Mouse (Mus musculus): Measurements from ENCODE around the gene Bcas3.
A peak's percentile ranks its signal among the peaks of the same experiment; 100 is the strongest.

Gene Bcas3

GRCm38 (mm10) chr11:85760486-85761141, 407.6 kb downstream of the Bcas3 start:
- peak; percentile 65 for DNase-seq

DNA sequence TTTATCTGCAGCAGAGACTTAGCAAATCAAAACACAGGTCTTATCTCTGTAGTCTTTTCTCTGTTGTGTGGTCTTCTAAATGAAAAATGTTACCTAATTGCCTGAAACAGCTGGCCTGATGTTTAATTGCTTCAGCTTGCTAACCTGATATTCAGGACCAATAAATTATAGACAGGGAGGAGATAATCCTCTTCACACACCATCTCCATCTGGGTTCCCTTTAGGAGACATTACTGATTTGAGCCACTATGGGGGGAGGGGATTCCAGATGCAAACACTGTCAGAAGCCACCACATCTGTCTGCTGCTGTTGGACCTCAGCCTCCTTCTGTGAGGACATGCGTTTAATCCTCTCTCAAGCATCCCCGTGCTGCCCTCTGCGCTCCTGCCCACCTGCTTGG, 408.2 kb downstream of the Bcas3 start:
- no peak for DNase-seq

DNA sequence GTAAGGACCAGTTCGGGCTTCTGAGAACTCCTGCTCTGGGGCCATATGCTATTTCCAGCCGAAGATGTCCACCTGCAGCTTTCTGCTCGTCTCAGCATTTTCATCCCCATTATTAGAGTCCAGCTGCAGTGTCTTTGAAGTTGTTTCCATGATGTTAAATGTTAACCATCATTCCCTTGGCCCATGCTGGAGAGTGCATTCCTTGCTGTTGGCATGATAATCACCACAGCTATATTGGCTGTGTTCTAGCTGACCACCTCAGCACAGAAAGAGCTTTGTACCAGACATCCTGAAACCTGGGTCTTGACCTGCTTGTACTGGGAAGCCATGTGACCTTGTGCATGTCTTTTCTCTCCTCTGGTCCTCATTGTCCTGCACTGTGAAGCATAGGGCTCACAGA, 410.7 kb downstream of the Bcas3 start:
- DNase-seq: no peak

DNA sequence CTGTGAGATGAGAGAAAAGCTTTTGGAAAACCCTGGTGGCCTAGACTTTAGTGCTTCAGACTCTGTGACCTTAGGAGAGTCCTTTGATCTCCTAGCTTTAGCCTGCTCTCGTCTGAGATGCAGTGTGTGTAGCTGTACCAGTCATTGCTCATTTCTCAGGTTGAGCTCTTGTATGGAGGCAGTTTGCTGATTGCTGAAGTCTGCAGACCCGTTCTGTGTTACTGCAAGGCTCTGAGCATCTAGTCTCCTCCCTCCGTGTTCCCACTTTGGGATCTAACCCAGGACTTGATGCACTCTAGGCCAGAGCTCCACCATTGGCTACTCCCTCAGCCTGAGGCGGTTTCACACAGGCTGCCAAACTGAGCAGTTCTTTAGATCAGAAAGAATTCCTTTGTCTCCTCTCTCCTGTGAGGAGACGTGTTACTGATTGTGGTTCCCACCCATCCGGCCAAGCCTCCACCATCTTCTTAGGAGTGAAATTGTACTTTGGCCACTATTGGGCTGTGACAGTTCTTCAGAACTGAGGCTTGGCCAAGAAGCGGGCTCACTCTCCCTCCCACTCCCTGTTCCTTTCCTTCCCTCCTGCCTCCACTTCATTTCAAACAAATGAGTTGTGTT, 413.2 kb downstream of the Bcas3 start:
- peak; percentile 32 for DNase-seq

- DNase-seq: no peak
These were observed 413.8 kb downstream of the Bcas3 start for GRCm38 (mm10) chr11:85766811-85767210.

GRCm38 (mm10) chr11:85769740-85770139, 416.8 kb downstream of the Bcas3 start:
- no peak for DNase-seq

DNA sequence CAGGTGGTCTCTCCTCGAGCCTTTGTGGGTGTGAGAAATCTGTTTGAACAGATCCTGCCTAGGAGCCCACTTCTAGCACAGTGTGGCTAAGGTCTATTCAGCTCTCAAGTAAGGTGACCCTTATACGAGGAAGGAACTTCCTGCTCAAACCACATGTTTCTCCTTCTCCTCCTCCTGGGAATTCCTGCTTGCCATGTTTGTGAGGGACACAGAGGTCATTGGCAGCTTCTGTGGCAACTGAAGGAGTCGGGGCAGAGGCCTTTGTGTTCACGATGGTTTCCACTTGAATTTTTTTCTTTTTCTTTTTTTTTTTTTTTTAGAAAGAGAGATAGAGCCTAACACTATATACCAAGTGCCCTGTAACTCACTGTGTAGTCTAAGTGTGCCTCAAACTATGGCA, 420.4 kb downstream of the Bcas3 start:
- no peak for DNase-seq

GRCm38 (mm10) chr11:85774707-85775106, 421.7 kb downstream of the Bcas3 start:
- DNase-seq: no peak

- DNase-seq: peak; percentile 54
These were observed 422.5 kb downstream of the Bcas3 start for GRCm38 (mm10) chr11:85775492-85775891.

GRCm38 (mm10) chr11:85776861-85777360, 423.9 kb downstream of the Bcas3 start:
- DNase-seq: no peak

DNA sequence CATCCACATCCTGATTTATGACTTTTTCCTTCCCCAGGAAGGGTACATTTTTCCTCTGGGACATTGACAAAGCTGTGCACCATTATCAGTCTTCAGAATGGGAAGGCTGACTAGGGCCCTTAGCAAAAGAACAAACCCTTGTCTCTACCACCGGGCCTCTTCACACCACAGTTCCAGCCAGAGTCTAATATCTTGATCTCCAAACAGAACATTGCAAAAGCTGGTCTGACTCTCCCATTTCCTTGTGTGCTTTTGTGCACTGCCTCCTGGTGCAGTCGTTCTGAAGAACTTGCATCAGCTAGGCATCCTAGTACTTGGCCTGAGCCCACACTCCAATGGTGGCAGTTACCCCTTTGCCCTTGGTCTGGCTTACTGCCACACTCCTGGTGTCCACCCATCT, 425.0 kb downstream of the Bcas3 start:
- DNase-seq: no peak

DNA sequence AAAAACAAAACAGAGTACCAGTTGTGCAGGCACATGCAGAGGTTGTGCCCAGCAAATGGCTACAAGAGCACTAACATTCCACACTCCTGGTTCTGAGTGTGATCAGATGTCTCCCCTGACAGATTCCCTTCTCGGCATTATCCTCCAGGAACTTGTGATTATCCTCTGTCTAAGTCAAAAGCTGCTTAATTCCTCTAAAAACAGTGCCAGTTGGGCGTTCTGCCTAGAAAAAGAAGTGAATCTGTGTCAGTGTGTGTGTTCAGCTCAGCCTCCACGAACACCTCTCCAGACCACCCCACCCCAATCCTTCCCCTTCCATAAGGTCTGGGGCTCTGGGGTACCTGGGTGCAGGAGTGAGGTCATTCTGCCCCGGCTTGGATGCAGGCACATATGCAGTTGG, 427.3 kb downstream of the Bcas3 start:
- DNase-seq: no peak

DNA sequence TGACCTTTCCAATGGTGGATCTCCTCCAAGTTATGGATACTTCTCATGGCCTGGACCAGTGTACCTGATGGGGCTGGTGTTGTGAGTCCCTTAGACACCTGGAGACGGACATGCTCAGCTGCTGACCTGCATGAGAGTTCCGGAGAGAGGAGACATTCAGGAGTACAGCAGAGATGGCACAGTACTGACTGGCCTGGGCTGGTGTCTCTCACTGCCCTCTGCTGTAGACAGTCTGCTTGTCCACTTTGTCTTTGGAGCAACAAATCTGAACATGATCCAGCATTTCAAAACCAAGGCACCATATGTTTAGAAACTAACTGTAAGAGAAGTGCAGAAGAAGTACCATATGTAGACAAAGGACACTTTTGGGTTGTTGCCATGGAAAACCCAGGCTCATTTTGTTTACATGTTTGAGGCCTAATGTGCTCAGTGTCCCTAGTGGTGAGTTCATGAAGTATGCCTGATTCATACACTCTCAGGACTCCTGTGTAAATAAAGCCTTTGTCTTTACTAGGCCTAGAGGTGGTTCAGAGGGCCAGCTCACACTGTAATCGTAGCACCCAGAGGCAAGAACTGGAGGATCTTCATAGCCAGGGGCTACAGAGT, 433.2 kb downstream of the Bcas3 start:
- DNase-seq: no peak

GRCm38 (mm10) chr11:85789750-85790149, 436.8 kb downstream of the Bcas3 start:
- DNase-seq: no peak

- DNase-seq: no peak
These were observed 437.3 kb downstream of the Bcas3 start for GRCm38 (mm10) chr11:85790267-85790666.

DNA sequence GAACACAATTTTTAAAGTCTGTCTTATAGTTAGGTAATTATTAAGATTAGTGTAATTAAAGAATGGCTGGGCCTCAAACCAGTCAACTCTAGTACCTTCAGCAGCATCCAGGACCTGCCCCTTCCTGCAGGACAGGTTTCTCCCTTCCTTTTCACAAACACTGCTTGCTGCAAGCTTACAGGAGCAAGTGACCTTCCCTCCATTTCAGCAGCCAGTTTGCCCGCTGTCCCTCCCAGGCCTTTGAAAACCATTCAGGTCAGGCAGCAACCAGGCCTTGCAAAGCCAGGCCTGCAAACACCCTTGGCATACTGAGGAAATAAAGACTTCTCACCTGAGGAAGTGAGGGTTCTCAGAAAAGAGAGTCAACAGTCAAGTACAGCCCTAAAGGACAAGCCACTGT, 438.2 kb downstream of the Bcas3 start:
- DNase-seq: peak; percentile 29

DNA sequence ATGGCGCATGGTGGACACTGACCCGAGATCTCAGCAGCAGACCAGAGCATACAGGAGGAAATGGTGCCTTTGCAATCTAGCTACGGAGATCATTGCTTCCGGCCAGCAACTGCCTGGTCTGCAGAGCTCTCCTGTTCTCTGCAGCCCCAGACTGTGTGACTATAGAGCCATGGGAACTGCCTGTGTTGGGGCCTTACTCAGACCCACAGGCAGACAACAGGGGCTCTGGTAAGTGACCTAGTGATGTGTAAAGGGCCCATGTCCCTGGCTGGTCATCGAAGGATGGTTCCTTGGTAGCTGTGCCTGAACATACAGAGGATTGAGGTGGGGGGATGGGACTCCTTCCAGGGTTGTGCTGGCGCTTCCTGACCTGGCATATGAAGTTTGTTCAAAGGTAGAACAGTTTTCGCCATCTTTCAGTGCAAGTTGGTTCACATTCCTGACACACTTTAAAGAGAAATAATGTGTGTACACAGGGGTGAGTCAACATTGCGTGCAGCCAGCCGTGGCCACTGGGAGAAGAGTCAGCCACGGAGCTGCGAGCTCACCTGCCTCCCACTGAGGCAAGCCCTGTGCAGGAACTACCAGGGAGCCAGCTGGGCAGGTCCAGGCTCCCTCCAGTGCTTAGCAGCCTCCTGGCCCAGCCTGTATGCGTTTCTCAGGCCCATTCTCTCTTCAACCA, 439.7 kb downstream of the Bcas3 start:
- DNase-seq: peak; percentile 60

- no peak for DNase-seq
These were observed 446.5 kb downstream of the Bcas3 start for GRCm38 (mm10) chr11:85799456-85799855.

DNA sequence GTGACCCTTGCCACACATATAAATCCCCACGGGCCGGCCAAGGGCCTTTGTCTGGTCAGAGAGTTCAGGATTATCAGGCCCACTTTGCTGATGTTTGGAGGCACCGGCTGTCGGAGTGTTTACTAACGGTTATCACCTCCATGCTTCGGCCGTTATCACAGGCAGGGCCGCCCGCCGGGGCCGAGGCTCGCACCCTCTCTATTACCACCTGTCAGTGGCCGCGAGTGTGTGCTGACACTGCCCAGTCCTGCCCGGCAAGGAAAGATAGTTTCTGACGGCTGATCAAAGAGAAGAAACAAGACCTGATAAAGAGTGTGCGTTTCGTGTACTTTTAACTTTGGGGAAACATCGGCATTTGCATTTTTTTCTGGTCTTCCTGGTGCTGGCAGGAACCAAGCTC, 446.9 kb downstream of the Bcas3 start:
- DNase-seq: no peak

- DNase-seq: peak; percentile 45
These were observed 447.4 kb downstream of the Bcas3 start for GRCm38 (mm10) chr11:85800380-85800779.

- no peak for DNase-seq
These were observed 451.1 kb downstream of the Bcas3 start for GRCm38 (mm10) chr11:85804048-85804447.

- DNase-seq: no peak
These were observed 452.8 kb downstream of the Bcas3 start for GRCm38 (mm10) chr11:85805779-85806178.

DNA sequence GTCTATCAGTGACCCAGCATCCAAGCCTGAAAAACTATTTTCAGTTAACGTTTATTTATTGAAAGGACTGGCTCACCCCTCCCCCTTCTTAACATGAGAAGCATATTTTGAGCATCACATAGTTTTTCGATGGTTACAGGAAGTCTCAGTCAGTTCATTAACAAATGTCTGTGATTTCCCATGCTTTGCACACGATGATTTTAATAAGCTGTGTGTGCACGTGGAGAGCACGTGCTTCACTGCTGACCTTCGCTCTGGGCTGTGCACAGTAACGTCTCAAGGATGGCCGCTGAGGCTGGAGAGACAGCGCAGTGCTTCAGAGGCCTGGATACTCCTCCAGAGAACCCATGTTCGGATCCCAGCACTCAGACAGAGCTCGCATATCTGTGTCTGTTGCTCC, 454.4 kb downstream of the Bcas3 start:
- DNase-seq: peak; percentile 31

DNA sequence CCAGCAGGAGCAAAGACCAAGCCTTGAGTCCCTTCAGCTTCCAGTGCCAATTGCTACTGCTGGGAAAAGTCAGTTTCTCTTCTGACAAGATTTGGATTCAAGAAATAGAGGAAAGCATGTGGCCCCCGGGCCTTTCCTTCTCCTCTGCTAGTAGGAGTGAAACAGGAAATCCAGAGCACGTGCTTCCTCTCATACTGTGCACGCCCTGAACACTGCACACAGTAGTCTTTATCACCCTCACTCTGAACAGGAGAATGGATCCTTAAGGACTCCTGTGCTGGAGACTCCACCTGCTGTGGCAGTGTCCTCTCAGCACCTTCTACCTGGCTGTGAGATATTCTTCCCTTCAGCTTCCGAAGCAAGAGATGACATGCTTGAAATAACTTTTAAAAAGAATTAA, 458.3 kb downstream of the Bcas3 start:
- no peak for DNase-seq

Measured in kidney, postnatal 10 days (tissue).